Mouse (Mus musculus): ENCODE measurements around the gene 1700042G07Rik. TPM values are rescaled to one million over a fixed set of nuclear protein-coding genes. Genes with fewer than 3 reads are reported as not detected.

1700042G07Rik gene
- polyA plus RNA-seq (2012; rRNA removed) = not detected in 2 replicates

- no peak for DNase-seq (ENCODE audit: low read depth)
- TF ChIP-seq CTCF (IDR thresholded peaks at IDR 0.05; ENCODE audit: borderline replicate concordance, extremely low read depth, insufficient read depth, insufficient read length) (no peak), POLR2A (IDR thresholded peaks at IDR 0.05; ENCODE audit: borderline replicate concordance, extremely low read depth, insufficient read depth, insufficient read length, poor library complexity, severe bottlenecking) (no peak)
These were observed at the start of gene 1700042G07Rik, which contains the start of gene Gm49337 for GRCm38 (mm10) chr4:116173072-116173471. Gene 1700042G07Rik (plus strand): TSS chr4:116173372. Gene Gm49337 (plus strand): TSS chr4:116173384.

- peak; percentile 56; the same call in 1 of the 2 replicates for TF ChIP-seq CTCF (IDR thresholded peaks at IDR 0.05; ENCODE audit: borderline replicate concordance, extremely low read depth, insufficient read depth, insufficient read length)
- TF ChIP-seq POLR2A (IDR thresholded peaks at IDR 0.05; ENCODE audit: borderline replicate concordance, extremely low read depth, insufficient read depth, insufficient read length, poor library complexity, severe bottlenecking) = peak; percentile 25; the same call in 1 of the 2 replicates
- peak; percentile 99 for DNase-seq (ENCODE audit: low read depth)
These were observed 49.3 kb upstream of the 1700042G07Rik start, which contains the start of the genes Rad54l and Pomgnt1 for GRCm38 (mm10) chr4:116123602-116124519. Gene Rad54l (minus strand): TSS chr4:116123690. Gene Pomgnt1 (plus strand): TSS chr4:116123840.

- TF ChIP-seq CTCF (IDR thresholded peaks at IDR 0.05; ENCODE audit: borderline replicate concordance, extremely low read depth, insufficient read depth, insufficient read length) (no peak), POLR2A (IDR thresholded peaks at IDR 0.05; ENCODE audit: borderline replicate concordance, extremely low read depth, insufficient read depth, insufficient read length, poor library complexity, severe bottlenecking) (no peak)
- DNase-seq (ENCODE audit: low read depth) = no peak
These were observed 47.3 kb upstream of the 1700042G07Rik start for GRCm38 (mm10) chr4:116125803-116126386.

- no peak for DNase-seq (ENCODE audit: low read depth)
- no peak for TF ChIP-seq CTCF (IDR thresholded peaks at IDR 0.05; ENCODE audit: borderline replicate concordance, extremely low read depth, insufficient read depth, insufficient read length)
- TF ChIP-seq POLR2A (IDR thresholded peaks at IDR 0.05; ENCODE audit: borderline replicate concordance, extremely low read depth, insufficient read depth, insufficient read length, poor library complexity, severe bottlenecking) = no peak
These were observed 45.2 kb upstream of the 1700042G07Rik start for GRCm38 (mm10) chr4:116127956-116128355.

GRCm38 (mm10) chr4:116133126-116133525 lies 40.0 kb upstream of the 1700042G07Rik start:
- no peak for DNase-seq (ENCODE audit: low read depth)
- TF ChIP-seq CTCF (IDR thresholded peaks at IDR 0.05; ENCODE audit: borderline replicate concordance, extremely low read depth, insufficient read depth, insufficient read length) (no peak), POLR2A (IDR thresholded peaks at IDR 0.05; ENCODE audit: borderline replicate concordance, extremely low read depth, insufficient read depth, insufficient read length, poor library complexity, severe bottlenecking) (no peak)

GRCm38 (mm10) chr4:116134990-116135389 lies 38.2 kb upstream of the 1700042G07Rik start:
- no peak for TF ChIP-seq POLR2A (IDR thresholded peaks at IDR 0.05; ENCODE audit: borderline replicate concordance, extremely low read depth, insufficient read depth, insufficient read length, poor library complexity, severe bottlenecking)
- peak; percentile 63; the same call in 1 of the 2 replicates for TF ChIP-seq CTCF (IDR thresholded peaks at IDR 0.05; ENCODE audit: borderline replicate concordance, extremely low read depth, insufficient read depth, insufficient read length)
- DNase-seq (ENCODE audit: low read depth) = peak; percentile 75

GRCm38 (mm10) chr4:116137421-116137996 lies 35.7 kb upstream of the 1700042G07Rik start:
- no peak for TF ChIP-seq POLR2A (IDR thresholded peaks at IDR 0.05; ENCODE audit: borderline replicate concordance, extremely low read depth, insufficient read depth, insufficient read length, poor library complexity, severe bottlenecking)
- no peak for TF ChIP-seq CTCF (IDR thresholded peaks at IDR 0.05; ENCODE audit: borderline replicate concordance, extremely low read depth, insufficient read depth, insufficient read length)

GRCm38 (mm10) chr4:116140801-116141574 lies 32.2 kb upstream of the 1700042G07Rik start:
- TF ChIP-seq POLR2A (IDR thresholded peaks at IDR 0.05; ENCODE audit: borderline replicate concordance, extremely low read depth, insufficient read depth, insufficient read length, poor library complexity, severe bottlenecking) (no peak), CTCF (IDR thresholded peaks at IDR 0.05; ENCODE audit: borderline replicate concordance, extremely low read depth, insufficient read depth, insufficient read length) (no peak)
- DNase-seq (ENCODE audit: low read depth) = no peak

More at GRCm38 (mm10) chr4:116137421-116137996, 35.7 kb upstream of the 1700042G07Rik start:
- no peak for DNase-seq (ENCODE audit: low read depth)

GRCm38 (mm10) chr4:116141736-116142135 lies 31.4 kb upstream of the 1700042G07Rik start:
- DNase-seq (ENCODE audit: low read depth) = no peak
- TF ChIP-seq POLR2A (IDR thresholded peaks at IDR 0.05; ENCODE audit: borderline replicate concordance, extremely low read depth, insufficient read depth, insufficient read length, poor library complexity, severe bottlenecking) (no peak), CTCF (IDR thresholded peaks at IDR 0.05; ENCODE audit: borderline replicate concordance, extremely low read depth, insufficient read depth, insufficient read length) (no peak)

- no peak for TF ChIP-seq CTCF (IDR thresholded peaks at IDR 0.05; ENCODE audit: borderline replicate concordance, extremely low read depth, insufficient read depth, insufficient read length)
- no peak for DNase-seq (ENCODE audit: low read depth)
These were observed 30.9 kb upstream of the 1700042G07Rik start for GRCm38 (mm10) chr4:116142269-116142668.
